Mouse (Mus musculus): ENCODE measurements around the gene Sec16a. TPM values are rescaled to one million over a fixed set of nuclear protein-coding genes. Genes with fewer than 3 reads are reported as not detected.

Gene Sec16a
- polyA plus RNA-seq, 1 experiment from 2014 or later: 40.5 TPM

- WGBS: 95% methylated on average over 8 of the region's 8 CpGs
- ATAC-seq (ENCODE audit: insufficient read depth, low FRiP score, low TSS enrichment) (no peak), DNase-seq (ENCODE audit: low spot score) (no peak)
- Histone ChIP-seq H3K27me3 (ENCODE audit: control insufficient read depth, insufficient read depth, low read length) (no peaks in the 10 kb centered on the region), H3K27ac (ENCODE audit: low read depth, low read length) (no peak overlapping the region), H3K9me3 (ENCODE audit: control insufficient read depth, low read length) (no peaks in the 10 kb centered on the region), H3K4me3 (ENCODE audit: low read depth, low read length) (no peak overlapping the region), H3K4me2 (ENCODE audit: low read depth) (no peak overlapping the region), H3K36me3 (ENCODE audit: control insufficient read depth, insufficient read depth, low read length) (peaks cover 42% of the 10 kb centered on the region), H3K4me1 (ENCODE audit: control insufficient read depth, insufficient read depth, low read length) (no peaks in the 10 kb centered on the region), H3K9ac (ENCODE audit: low read length) (no peak overlapping the region)
These were observed 72.6 kb downstream of the Sec16a start for GRCm38 (mm10) chr2:26372396-26372795.

GRCm38 (mm10) chr2:26368572-26368971 lies 76.4 kb downstream of the Sec16a start:
- no peak overlapping the region for H3K4me2 ChIP-seq (ENCODE audit: low read depth)
- no peak for ATAC-seq (ENCODE audit: insufficient read depth, low FRiP score, low TSS enrichment)
- H3K27me3 ChIP-seq (ENCODE audit: control insufficient read depth, insufficient read depth, low read length): no peaks in the 10 kb centered on the region
- H3K36me3 ChIP-seq (ENCODE audit: control insufficient read depth, insufficient read depth, low read length): peaks cover 30% of the 10 kb centered on the region
- 92% methylated on average over 1 of the region's 1 CpGs for WGBS
- H3K9ac ChIP-seq (ENCODE audit: low read length): no peak overlapping the region
- DNase-seq (ENCODE audit: low spot score): no peak
- H3K4me1 ChIP-seq (ENCODE audit: control insufficient read depth, insufficient read depth, low read length): no peaks in the 10 kb centered on the region
- no peaks in the 10 kb centered on the region for H3K9me3 ChIP-seq (ENCODE audit: control insufficient read depth, low read length)
- H3K4me3 ChIP-seq (ENCODE audit: low read depth, low read length): no peak overlapping the region
- no peak overlapping the region for H3K27ac ChIP-seq (ENCODE audit: low read depth, low read length)

- WGBS: 87% methylated on average over 6 of the region's 6 CpGs
These were observed 77.1 kb downstream of the Sec16a start for GRCm38 (mm10) chr2:26367911-26368310.

GRCm38 (mm10) chr2:26364738-26365465 lies 80.1 kb downstream of the Sec16a start:
- Histone ChIP-seq H3K9ac (ENCODE audit: low read length) (no peak overlapping the region), H3K27me3 (ENCODE audit: control insufficient read depth, insufficient read depth, low read length) (no peaks in the 10 kb centered on the region), H3K36me3 (ENCODE audit: control insufficient read depth, insufficient read depth, low read length) (peaks cover 25% of the 10 kb centered on the region), H3K4me2 (ENCODE audit: low read depth) (no peak overlapping the region), H3K4me1 (ENCODE audit: control insufficient read depth, insufficient read depth, low read length) (no peaks in the 10 kb centered on the region), H3K4me3 (ENCODE audit: low read depth, low read length) (no peak overlapping the region), H3K9me3 (ENCODE audit: control insufficient read depth, low read length) (no peaks in the 10 kb centered on the region), H3K27ac (ENCODE audit: low read depth, low read length) (no peak overlapping the region)
- 91% methylated on average over 10 of the region's 10 CpGs for WGBS
- DNase-seq (ENCODE audit: low spot score) (no peak), ATAC-seq (ENCODE audit: insufficient read depth, low FRiP score, low TSS enrichment) (no peak)

More at GRCm38 (mm10) chr2:26367911-26368310, 77.1 kb downstream of the Sec16a start:
- Histone ChIP-seq H3K4me1 (ENCODE audit: control insufficient read depth, insufficient read depth, low read length) (no peaks in the 10 kb centered on the region), H3K36me3 (ENCODE audit: control insufficient read depth, insufficient read depth, low read length) (peaks cover 28% of the 10 kb centered on the region), H3K27me3 (ENCODE audit: control insufficient read depth, insufficient read depth, low read length) (no peaks in the 10 kb centered on the region), H3K9me3 (ENCODE audit: control insufficient read depth, low read length) (no peaks in the 10 kb centered on the region), H3K4me3 (ENCODE audit: low read depth, low read length) (no peak overlapping the region), H3K27ac (ENCODE audit: low read depth, low read length) (no peak overlapping the region), H3K9ac (ENCODE audit: low read length) (no peak overlapping the region), H3K4me2 (ENCODE audit: low read depth) (no peak overlapping the region)
- DNase-seq (ENCODE audit: low spot score) (no peak), ATAC-seq (ENCODE audit: insufficient read depth, low FRiP score, low TSS enrichment) (no peak)

- peaks cover 17% of the 10 kb centered on the region for H3K36me3 ChIP-seq (ENCODE audit: control insufficient read depth, insufficient read depth, low read length)
- no peak for ATAC-seq (ENCODE audit: insufficient read depth, low FRiP score, low TSS enrichment)
- WGBS: 89% methylated on average over 5 of the region's 5 CpGs
- no peak for DNase-seq (ENCODE audit: low spot score)
- no peaks in the 10 kb centered on the region for H3K27me3 ChIP-seq (ENCODE audit: control insufficient read depth, insufficient read depth, low read length)
- no peak overlapping the region for H3K9ac ChIP-seq (ENCODE audit: low read length)
- no peaks in the 10 kb centered on the region for H3K9me3 ChIP-seq (ENCODE audit: control insufficient read depth, low read length)
- H3K4me2 ChIP-seq (ENCODE audit: low read depth): no peak overlapping the region
- no peak overlapping the region for H3K4me3 ChIP-seq (ENCODE audit: low read depth, low read length)
- H3K27ac ChIP-seq (ENCODE audit: low read depth, low read length): no peak overlapping the region
- H3K4me1 ChIP-seq (ENCODE audit: control insufficient read depth, insufficient read depth, low read length): no peaks in the 10 kb centered on the region
These were observed 81.5 kb downstream of the Sec16a start for GRCm38 (mm10) chr2:26363481-26363880.

- Histone ChIP-seq H3K36me3 (ENCODE audit: control insufficient read depth, insufficient read depth, low read length) (peaks cover 15% of the 10 kb centered on the region), H3K9ac (ENCODE audit: low read length) (no peak overlapping the region), H3K27ac (ENCODE audit: low read depth, low read length) (no peak overlapping the region), H3K4me2 (ENCODE audit: low read depth) (no peak overlapping the region), H3K27me3 (ENCODE audit: control insufficient read depth, insufficient read depth, low read length) (no peaks in the 10 kb centered on the region), H3K4me1 (ENCODE audit: control insufficient read depth, insufficient read depth, low read length) (no peaks in the 10 kb centered on the region), H3K4me3 (ENCODE audit: low read depth, low read length) (no peak overlapping the region), H3K9me3 (ENCODE audit: control insufficient read depth, low read length) (no peaks in the 10 kb centered on the region)
- 86% methylated on average over 5 of the region's 5 CpGs for WGBS
- DNase-seq (ENCODE audit: low spot score) (no peak), ATAC-seq (ENCODE audit: insufficient read depth, low FRiP score, low TSS enrichment) (no peak)
These were observed 82.0 kb downstream of the Sec16a start for GRCm38 (mm10) chr2:26362991-26363390.

GRCm38 (mm10) chr2:26360772-26361171 lies 84.2 kb downstream of the Sec16a start, which contains the start of gene Card9:
Gene Card9 (minus strand): TSS chr2:26360918.
- Histone ChIP-seq H3K4me2 (ENCODE audit: low read depth) (no peak within 1 kb of the TSS), H3K27ac (ENCODE audit: low read depth, low read length) (no peak within 1 kb of the TSS), H3K4me1 (ENCODE audit: control insufficient read depth, insufficient read depth, low read length) (no peaks in the 10 kb centered on the region), H3K9ac (ENCODE audit: low read length) (no peak within 1 kb of the TSS), H3K27me3 (ENCODE audit: control insufficient read depth, insufficient read depth, low read length) (no peaks in the 10 kb centered on the region), H3K36me3 (ENCODE audit: control insufficient read depth, insufficient read depth, low read length) (peaks cover 5% of the 10 kb centered on the region; the same call in 1 of the 2 replicates), H3K9me3 (ENCODE audit: control insufficient read depth, low read length) (no peaks in the 10 kb centered on the region), H3K4me3 (ENCODE audit: low read depth, low read length) (no peak within 1 kb of the TSS)
- no peak for ATAC-seq (ENCODE audit: insufficient read depth, low FRiP score, low TSS enrichment)
- 43% methylated on average over 3 of the region's 3 CpGs for WGBS
- no peak for DNase-seq (ENCODE audit: low spot score)

- no peak for ATAC-seq (ENCODE audit: insufficient read depth, low FRiP score, low TSS enrichment)
- Histone ChIP-seq H3K27ac (ENCODE audit: low read depth, low read length) (no peak overlapping the region), H3K4me1 (ENCODE audit: control insufficient read depth, insufficient read depth, low read length) (no peaks in the 10 kb centered on the region), H3K36me3 (ENCODE audit: control insufficient read depth, insufficient read depth, low read length) (peaks cover 2% of the 10 kb centered on the region; the same call in 1 of the 2 replicates), H3K4me2 (ENCODE audit: low read depth) (no peak overlapping the region), H3K4me3 (ENCODE audit: low read depth, low read length) (no peak overlapping the region), H3K9ac (ENCODE audit: low read length) (no peak overlapping the region), H3K9me3 (ENCODE audit: control insufficient read depth, low read length) (no peaks in the 10 kb centered on the region), H3K27me3 (ENCODE audit: control insufficient read depth, insufficient read depth, low read length) (no peaks in the 10 kb centered on the region)
- 89% methylated on average over 6 of the region's 6 CpGs for WGBS
- DNase-seq (ENCODE audit: low spot score): no peak
These were observed 85.0 kb downstream of the Sec16a start for GRCm38 (mm10) chr2:26359983-26360382.
